Mouse (Mus musculus) limb, embryonic 11.5 days (tissue): Measurements from ENCODE around the gene Cdk1. TPM values are rescaled to one million over a fixed set of nuclear protein-coding genes. Genes with fewer than 3 reads are reported as not detected.

Experiments
- ATAC-seq: fragments of 200-750 bp; cut with Nextera tagmentation; 2 replicates; pipeline ENCODE4 v1.8.0; 2017; ENCODE audit warnings: low read depth; ENCODE audit not compliant: insufficient number of reproducible peaks, low FRiP score, low TSS enrichment
- DNase-seq: peaks from one replicate; pipeline ENCODE4 v3.0.0-alpha.2; 2015; ENCODE audit warnings: low spot score
- H3K27ac ChIP-seq: fragments of 300-500 bp; sonication (generic); replicated peaks from 2 replicates; pipeline ENCODE4 v1.5.1; 2014; ENCODE audit warnings: low read depth, mild to moderate bottlenecking, low read length
- H3K27me3 ChIP-seq: fragments of 300-500 bp; sonication (generic); 2 replicates; pipeline ENCODE4 v1.6.1; 2014; ENCODE audit warnings: mild to moderate bottlenecking, low read length, mixed read lengths; ENCODE audit not compliant: control insufficient read depth, insufficient read depth
- H3K36me3 ChIP-seq: fragments of 300-500 bp; sonication (generic); 2 replicates; pipeline ENCODE4 v1.6.1; 2014; ENCODE audit warnings: mild to moderate bottlenecking, low read length, moderate library complexity, mixed read lengths; ENCODE audit not compliant: control insufficient read depth, insufficient read depth
- H3K4me1 ChIP-seq: fragments of 300-500 bp; sonication (generic); 2 replicates; pipeline ENCODE4 v1.6.1; 2014; ENCODE audit warnings: low read length, mixed read lengths; ENCODE audit not compliant: control insufficient read depth, insufficient read depth
- H3K4me2 ChIP-seq: fragments of 300-500 bp; sonication (generic); 2 replicates; pipeline ENCODE4 v1.6.1; 2014; ENCODE audit warnings: low read depth, mild to moderate bottlenecking, moderate library complexity; ENCODE audit not compliant: severe bottlenecking
- H3K4me3 ChIP-seq: fragments of 300-500 bp; sonication (generic); 2 replicates; pipeline ENCODE4 v1.5.1; 2014; ENCODE audit warnings: low read depth, low read length
- H3K9ac ChIP-seq: fragments of 300-500 bp; sonication (generic); 2 replicates; pipeline ENCODE4 v1.6.1; 2014; ENCODE audit warnings: mild to moderate bottlenecking, low read length
- H3K9me3 ChIP-seq: fragments of 300-500 bp; sonication (generic); 2 replicates; pipeline ENCODE4 v1.6.1; 2016; ENCODE audit warnings: low read length; ENCODE audit not compliant: control insufficient read depth
- WGBS: fragments of 180-500 bp; shearing (Covaris S2); extraction: QIAGEN DNeasy Blood & Tissue Kit; methylation state at CpG from one replicate; pipeline ENCODE4 v1.1.7; 2014; 5-methylcytosine and 5-hydroxymethylcytosine counted together
- polyA plus RNA-seq: library from polyadenylated mRNA; unstranded; fragments of >200 nt; fragmentation: Nextera tagmentation; extraction: Ambion mirVana; gene quantifications from 2 replicates; pipeline ENCODE4 v1.2.1, GENCODE M21; 2014

The Cdk1 gene
- polyA plus RNA-seq = 528 and 536 TPM in 2 replicates

DNA sequence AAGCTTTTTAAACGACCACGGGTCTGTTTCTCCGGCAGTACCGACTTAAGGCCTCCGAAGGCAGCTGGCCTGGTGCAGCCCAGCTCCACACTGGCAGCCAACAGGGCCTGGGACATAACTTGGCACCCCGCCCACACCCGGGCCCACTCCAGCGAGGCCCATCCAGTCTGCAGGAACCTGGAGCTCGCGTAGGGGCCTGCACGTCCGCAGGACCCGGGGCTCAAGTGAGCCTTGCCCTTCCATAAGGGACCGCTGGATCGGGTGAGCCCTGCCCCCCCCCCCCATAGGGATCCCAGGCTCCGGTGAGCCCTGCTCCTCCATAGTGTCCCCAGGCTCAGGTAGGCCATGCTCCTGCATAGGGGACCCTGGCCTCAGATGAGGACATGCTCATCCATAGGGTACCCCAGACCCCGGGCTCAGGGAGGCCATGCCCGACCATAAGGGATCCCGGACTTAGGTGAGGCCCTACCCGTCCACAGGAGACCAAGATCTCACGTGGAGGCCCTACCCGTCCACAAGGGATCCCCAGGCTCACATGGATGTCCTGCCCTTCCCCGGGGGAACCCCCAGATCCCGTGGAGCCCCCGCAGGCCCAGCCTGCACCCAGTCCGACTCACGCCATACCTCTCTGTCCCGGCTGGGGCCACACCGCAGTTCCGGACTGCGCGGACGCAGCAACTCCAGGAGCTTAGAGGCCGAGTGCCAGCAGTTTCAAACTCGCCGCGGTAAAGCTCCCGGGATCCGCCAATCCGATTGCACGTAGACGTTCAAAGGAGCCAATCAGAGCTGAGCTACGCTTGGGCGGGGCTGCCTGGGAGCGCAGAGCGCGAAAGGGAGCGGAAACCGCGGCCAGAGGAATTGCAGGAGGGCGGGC lies at the start of gene Cdk1:
TSS of gene Cdk1 (minus strand) at position 727 of the 874 bp plus-strand sequence.
- ATAC-seq = peak; percentile 94
- H3K4me3 ChIP-seq = peak within 1 kb of the TSS; percentile 97
- DNase-seq = peak; percentile 97
- H3K4me2 ChIP-seq = peak within 1 kb of the TSS; percentile 73
- no peaks in the 10 kb centered on the region for H3K27me3 ChIP-seq
- peaks cover 22% of the 10 kb centered on the region for H3K36me3 ChIP-seq
- peaks cover 22% of the 10 kb centered on the region; the same call in 1 of the 2 replicates for H3K4me1 ChIP-seq
- no peaks in the 10 kb centered on the region for H3K9me3 ChIP-seq
- peak within 1 kb of the TSS; percentile 72; the same call in 1 of the 2 replicates for H3K27ac ChIP-seq
- H3K9ac ChIP-seq = peak within 1 kb of the TSS; percentile 97
- under 1% methylated on average over 51 of the region's 51 CpGs for WGBS

- no peak overlapping the region for H3K9ac ChIP-seq
- H3K27ac ChIP-seq = no peak overlapping the region
- peak overlapping the region; percentile 41 for H3K4me3 ChIP-seq
- DNase-seq (peak; percentile 44), ATAC-seq (no peak)
- no peaks in the 10 kb centered on the region for H3K9me3 ChIP-seq
- peaks cover 41% of the 10 kb centered on the region for H3K27me3 ChIP-seq
- H3K36me3 ChIP-seq = no peaks in the 10 kb centered on the region
- peak overlapping the region; percentile 96 for H3K4me2 ChIP-seq
- WGBS = 4% methylated on average over 17 of the region's 17 CpGs
- H3K4me1 ChIP-seq = peaks cover 6% of the 10 kb centered on the region; the same call in 1 of the 2 replicates
Measured at GRCm38 (mm10) chr10:69399814-69400385, 47.2 kb upstream of the Cdk1 start.

GRCm38 (mm10) chr10:69398763-69399590 lies 46.2 kb upstream of the Cdk1 start, which contains the start of gene Ank3:
Gene Ank3, plus strand, starts transcription at chr10:69398773.
- peak within 1 kb of the TSS; percentile 41 for H3K4me3 ChIP-seq
- ATAC-seq = peak; percentile 67; the same call in 1 of the 2 replicates
- H3K9ac ChIP-seq = peak within 1 kb of the TSS; percentile 0; the same call in 1 of the 2 replicates
- no peaks in the 10 kb centered on the region for H3K36me3 ChIP-seq
- peak within 1 kb of the TSS; percentile 96 for H3K4me2 ChIP-seq
- peak; percentile 68 for DNase-seq
- H3K4me1 ChIP-seq = peaks cover 6% of the 10 kb centered on the region; the same call in 1 of the 2 replicates
- under 1% methylated on average over 73 of the region's 77 CpGs for WGBS
- H3K27me3 ChIP-seq = peaks cover 41% of the 10 kb centered on the region
- no peak within 1 kb of the TSS for H3K27ac ChIP-seq
- no peaks in the 10 kb centered on the region for H3K9me3 ChIP-seq

GRCm38 (mm10) chr10:69398197-69398762 lies 45.5 kb upstream of the Cdk1 start:
- no peaks in the 10 kb centered on the region for H3K9me3 ChIP-seq
- peaks cover 41% of the 10 kb centered on the region for H3K27me3 ChIP-seq
- under 1% methylated on average over 26 of the region's 26 CpGs for WGBS
- no peak for ATAC-seq
- no peaks in the 10 kb centered on the region for H3K36me3 ChIP-seq
- peaks cover 6% of the 10 kb centered on the region; the same call in 1 of the 2 replicates for H3K4me1 ChIP-seq
- H3K4me2 ChIP-seq = peak overlapping the region; percentile 96
- 0 out of 2 replicates have a peak overlapping the region, but pooled peaks have one; percentile 0 for H3K9ac ChIP-seq
- H3K4me3 ChIP-seq = peak overlapping the region; percentile 41
- DNase-seq = peak; percentile 47
- H3K27ac ChIP-seq = no peak overlapping the region

DNA sequence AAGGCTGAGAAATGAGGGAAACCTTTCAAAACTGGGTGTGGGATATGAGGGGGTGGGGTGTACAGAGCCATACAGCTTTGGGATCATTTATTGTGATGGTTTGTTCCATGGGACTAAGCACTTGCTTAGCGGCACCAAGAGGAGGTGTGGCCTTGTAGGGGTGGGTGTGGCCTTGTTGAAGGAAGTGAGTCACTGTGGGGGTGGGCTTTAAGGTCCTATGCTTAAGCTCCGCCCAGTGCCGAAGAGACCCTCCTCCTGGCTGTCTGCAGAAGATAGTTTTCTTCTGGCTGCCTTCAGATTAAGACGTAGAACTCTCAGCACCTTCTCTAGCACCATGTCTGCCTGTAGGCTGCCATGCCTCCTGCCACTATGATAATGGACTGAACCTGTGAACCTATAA lies 36.8 kb upstream of the Cdk1 start:
- ATAC-seq (no peak), DNase-seq (no peak)
- Histone ChIP-seq H3K4me2 (no peak overlapping the region), H3K36me3 (no peaks in the 10 kb centered on the region), H3K9me3 (no peaks in the 10 kb centered on the region), H3K27me3 (no peaks in the 10 kb centered on the region), H3K4me3 (no peak overlapping the region), H3K9ac (no peak overlapping the region), H3K4me1 (no peaks in the 10 kb centered on the region), H3K27ac (no peak overlapping the region)
- 90% methylated on average over 4 of the region's 4 CpGs for WGBS

DNA sequence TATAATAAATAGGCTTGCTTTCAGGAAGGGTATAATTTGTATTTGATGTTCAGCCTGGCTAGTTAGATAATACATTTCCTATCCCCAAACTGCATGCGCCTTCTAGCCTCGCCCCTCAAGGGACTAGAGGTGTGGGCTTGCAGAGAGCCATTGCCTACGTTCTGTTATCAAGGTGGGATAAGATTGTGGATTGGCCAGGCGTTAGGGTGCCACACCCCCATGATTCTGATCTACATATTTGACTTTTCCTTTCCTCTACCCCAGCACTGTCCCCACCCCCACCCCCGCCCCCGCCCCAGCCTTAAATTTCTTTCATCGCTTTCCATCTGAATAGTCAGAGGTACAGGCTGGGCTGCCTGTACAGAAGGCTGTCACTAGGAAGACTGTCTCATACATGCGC lies 34.0 kb upstream of the Cdk1 start:
- DNase-seq (no peak), ATAC-seq (no peak)
- no peak overlapping the region for H3K4me3 ChIP-seq
- WGBS = 82% methylated on average over 8 of the region's 8 CpGs
- no peak overlapping the region for H3K9ac ChIP-seq
- no peaks in the 10 kb centered on the region for H3K27me3 ChIP-seq
- H3K36me3 ChIP-seq = no peaks in the 10 kb centered on the region
- no peak overlapping the region for H3K27ac ChIP-seq
- no peaks in the 10 kb centered on the region for H3K9me3 ChIP-seq
- no peaks in the 10 kb centered on the region for H3K4me1 ChIP-seq
- no peak overlapping the region for H3K4me2 ChIP-seq

- no peak for ATAC-seq
- no peaks in the 10 kb centered on the region for H3K27me3 ChIP-seq
- H3K4me3 ChIP-seq = no peak overlapping the region
- H3K9ac ChIP-seq = no peak overlapping the region
- no peaks in the 10 kb centered on the region for H3K4me1 ChIP-seq
- no peak overlapping the region for H3K27ac ChIP-seq
- no peaks in the 10 kb centered on the region for H3K9me3 ChIP-seq
- no peak overlapping the region for H3K4me2 ChIP-seq
- no peaks in the 10 kb centered on the region for H3K36me3 ChIP-seq
- DNase-seq = no peak
- 92% methylated on average over 8 of the region's 8 CpGs for WGBS
Measured at GRCm38 (mm10) chr10:69385136-69385535, 32.4 kb upstream of the Cdk1 start.
